Mouse (Mus musculus) right cerebral cortex, postnatal 14 days (tissue): ENCODE results near the gene Prdx1.
"Not testable (repeated sequence)": the region's sequence is repeated elsewhere in the genome, so short reads cannot be mapped to it uniquely, and the experiment has no call there.

ENCODE experiments used
- DNase-seq: peaks from one replicate; pipeline ENCODE4 v3.0.0; 2022

The Prdx1 gene

DNA sequence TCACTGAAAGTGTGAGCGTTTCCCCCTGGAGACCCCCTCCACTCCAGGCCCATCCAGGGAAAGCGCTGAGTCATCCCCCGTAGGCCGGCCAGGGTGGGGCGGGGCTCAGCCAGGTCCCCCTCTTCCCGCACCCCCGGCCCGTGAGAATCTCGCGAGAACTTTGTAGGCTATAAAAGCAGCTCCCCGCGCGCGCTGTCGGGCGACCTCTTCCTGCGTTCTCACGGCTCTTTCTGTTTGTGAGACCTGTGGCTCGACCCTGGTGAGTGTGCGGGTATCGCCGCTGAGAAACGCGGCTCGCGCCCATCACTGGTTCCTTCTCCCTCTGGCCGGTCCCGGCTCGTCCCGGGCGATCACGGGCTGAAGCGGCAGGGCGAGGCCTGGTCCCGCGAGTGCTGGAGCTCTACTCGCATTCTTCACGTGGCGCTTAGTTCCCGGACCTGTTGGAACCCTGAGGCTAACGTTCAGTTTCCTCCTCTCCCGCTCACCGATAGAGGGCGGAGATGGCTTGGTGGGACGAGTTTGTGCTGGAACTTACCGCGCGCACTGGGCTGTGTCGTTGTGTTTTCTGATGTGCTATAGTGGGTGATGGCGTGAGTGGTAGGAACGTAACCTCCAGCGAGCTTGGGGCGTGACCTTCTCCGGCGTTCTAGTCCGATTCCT is at the start of gene Prdx1:
Prdx1 (plus strand) TSS at position 143 of the 660 bp plus-strand sequence.
- peak; percentile 91 for DNase-seq

- no peak for DNase-seq
Measured at GRCm38 (mm10) chr4:116638821-116639220, 46.5 kb upstream of the Prdx1 start.

- no peak for DNase-seq
Measured at GRCm38 (mm10) chr4:116642071-116642470, 43.3 kb upstream of the Prdx1 start.

DNA sequence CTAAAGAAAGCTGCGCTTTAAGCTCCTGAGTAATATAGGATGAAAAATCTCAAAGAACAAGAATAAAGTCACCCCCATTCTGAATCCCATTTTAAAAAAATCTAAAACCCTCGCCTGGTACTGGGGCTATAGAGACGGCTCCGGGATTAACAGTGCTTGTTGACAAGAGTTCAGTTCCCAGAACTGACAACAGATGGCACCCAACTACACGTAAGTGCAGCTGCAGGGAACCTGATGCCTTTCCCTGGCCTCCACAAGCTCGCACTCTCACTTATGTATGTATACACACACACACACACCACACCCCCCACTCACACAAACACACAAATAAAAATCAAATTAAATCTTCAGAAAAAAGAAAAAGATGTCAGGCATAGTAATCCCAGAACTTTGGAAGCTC is 41.0 kb upstream of the Prdx1 start:
- DNase-seq, result peak; percentile 27

- DNase-seq, result no peak
Measured at GRCm38 (mm10) chr4:116645624-116646023, 39.7 kb upstream of the Prdx1 start.

GRCm38 (mm10) chr4:116649411-116649810 is 35.9 kb upstream of the Prdx1 start:
- no peak for DNase-seq

GRCm38 (mm10) chr4:116650365-116650764 is 35.0 kb upstream of the Prdx1 start:
- DNase-seq, result no peak

GRCm38 (mm10) chr4:116650924-116651796 is 34.2 kb upstream of the Prdx1 start, which contains the start of gene Akr1a1:
Gene Akr1a1 (minus strand): TSS chr4:116651680.
- peak; percentile 89 for DNase-seq

DNA sequence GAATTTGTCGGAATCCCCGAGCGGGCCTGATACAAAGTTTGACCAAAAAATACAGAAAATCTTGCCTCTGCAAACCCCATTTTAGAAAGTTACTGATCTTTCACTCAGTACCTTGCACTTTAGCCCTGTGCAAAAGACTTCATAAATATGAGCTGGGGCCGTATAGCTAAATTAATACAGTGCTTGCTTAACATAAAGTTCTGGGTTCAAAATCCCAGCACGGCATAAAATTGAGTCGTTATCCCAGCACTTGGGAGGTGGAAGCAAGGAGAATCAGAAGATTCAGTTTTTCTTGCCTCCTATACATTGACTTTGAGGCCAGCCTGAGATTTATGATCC is 33.6 kb upstream of the Prdx1 start:
- DNase-seq, result no peak

- no peak for DNase-seq
Measured at GRCm38 (mm10) chr4:116653228-116653627, 32.1 kb upstream of the Prdx1 start.

- DNase-seq, result no peak
Measured at GRCm38 (mm10) chr4:116655100-116655499, 30.2 kb upstream of the Prdx1 start.

GRCm38 (mm10) chr4:116655658-116656057 is 29.7 kb upstream of the Prdx1 start:
- no peak for DNase-seq

GRCm38 (mm10) chr4:116657971-116658370 is 27.4 kb upstream of the Prdx1 start:
- no peak for DNase-seq

- no peak for DNase-seq
Measured at GRCm38 (mm10) chr4:116659474-116659873, 25.9 kb upstream of the Prdx1 start.

DNA sequence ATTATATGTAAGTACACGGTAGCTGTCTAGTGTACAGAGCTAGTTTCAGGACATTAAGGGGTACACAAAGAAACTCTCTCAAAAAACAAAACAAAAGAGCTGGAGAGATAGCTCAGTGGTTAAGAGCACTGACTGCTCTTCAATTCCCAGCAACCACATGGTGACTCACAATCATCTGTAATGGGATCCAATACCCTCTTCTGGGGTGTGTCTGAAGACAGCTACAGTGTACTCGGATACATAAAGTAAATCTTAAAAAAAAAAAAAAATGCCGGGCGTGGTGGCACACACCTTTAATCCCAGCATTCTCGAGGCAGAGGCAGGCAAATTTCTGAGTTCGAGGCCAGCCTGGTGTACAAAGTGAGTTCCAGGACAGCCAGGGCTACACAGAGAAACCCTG is 25.4 kb upstream of the Prdx1 start:
- not testable (repeated sequence) for DNase-seq

DNA sequence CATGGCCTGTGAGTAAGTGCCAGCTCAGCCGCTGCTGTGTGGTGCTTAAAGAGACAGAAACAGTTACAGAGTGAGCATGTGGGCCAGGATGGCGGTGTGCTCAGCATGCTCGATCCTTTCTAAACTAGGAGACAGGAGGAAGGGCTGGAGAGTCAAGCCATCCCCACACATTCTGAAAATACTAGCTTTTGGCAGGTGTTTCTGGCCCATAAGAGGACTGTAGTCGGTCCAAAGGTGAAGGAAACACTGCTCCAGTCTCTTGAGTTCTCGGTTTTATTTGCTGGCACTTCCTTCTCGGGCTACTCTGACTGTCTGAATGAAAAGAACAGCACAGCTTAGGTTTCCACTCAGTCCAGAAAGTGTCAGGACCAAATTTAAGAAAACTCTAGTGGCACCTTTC is 24.5 kb upstream of the Prdx1 start:
- no peak for DNase-seq

GRCm38 (mm10) chr4:116661998-116662397 is 23.3 kb upstream of the Prdx1 start:
- no peak for DNase-seq

GRCm38 (mm10) chr4:116666625-116667024 is 18.7 kb upstream of the Prdx1 start:
- no peak for DNase-seq

GRCm38 (mm10) chr4:116668145-116668544 is 17.2 kb upstream of the Prdx1 start:
- DNase-seq, result no peak

DNA sequence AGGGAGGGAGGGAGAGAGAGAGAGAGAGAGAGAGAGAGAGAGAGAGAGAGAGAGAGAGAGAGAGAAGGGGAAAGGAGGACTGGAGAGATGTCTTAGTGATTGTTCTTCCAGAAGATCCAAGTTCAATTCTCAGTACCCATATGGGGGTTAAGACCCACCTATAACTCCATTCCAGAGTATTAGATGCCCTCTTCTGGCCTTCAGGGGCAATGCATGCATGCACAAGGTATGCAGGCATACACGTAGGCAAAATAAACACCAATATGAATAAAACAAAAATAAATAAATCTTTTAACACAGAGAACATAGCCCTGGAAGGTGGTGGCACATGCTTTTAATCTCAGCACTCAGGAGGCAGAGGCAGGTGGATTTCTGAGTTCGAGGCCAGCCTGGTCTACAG is 16.1 kb upstream of the Prdx1 start:
- DNase-seq, result no peak

GRCm38 (mm10) chr4:116672785-116673184 is 12.6 kb upstream of the Prdx1 start:
- no peak for DNase-seq

- not testable (repeated sequence) for DNase-seq
Measured at GRCm38 (mm10) chr4:116674761-116675160, 10.6 kb upstream of the Prdx1 start.

- DNase-seq, result no peak
Measured at GRCm38 (mm10) chr4:116676027-116676426, 9.3 kb upstream of the Prdx1 start.

GRCm38 (mm10) chr4:116677808-116678207 is 7.5 kb upstream of the Prdx1 start:
- no peak for DNase-seq
